Mouse (Mus musculus) embryonic facial prominence, embryonic 10.5 days (tissue): Measurements from ENCODE around the gene Hyal4. TPM values are rescaled to one million over a fixed set of nuclear protein-coding genes. Genes with fewer than 3 reads are reported as not detected.

Experiments
- polyA plus RNA-seq: library from polyadenylated mRNA; unstranded; fragments of >200 nt; fragmentation: Nextera tagmentation; extraction: Ambion mirVana; gene quantifications from 2 replicates; pipeline ENCODE4 v1.2.1, GENCODE M21; 2016

The Hyal4 gene
- polyA plus RNA-seq, 1 experiment from 2014 or later = not detected

Other genes with a start within 250 kb of the Hyal4 start
- gene Iqub, start 233.3 kb upstream of the Hyal4 start, polyA plus RNA-seq = 0.20 and 0.26 TPM in 2 replicates
- 262 and 270 TPM in 2 replicates for gene Ndufa5, start 220.3 kb upstream of the Hyal4 start, polyA plus RNA-seq
- not detected in 2 replicates for gene Asb15, start 220.2 kb upstream of the Hyal4 start, polyA plus RNA-seq
- gene Lmod2, start 150.6 kb upstream of the Hyal4 start, polyA plus RNA-seq = not detected in 2 replicates
- gene Wasl, start 83.3 kb upstream of the Hyal4 start, polyA plus RNA-seq = 60.6 and 65.5 TPM in 2 replicates
- not detected in 2 replicates for gene Hyal6, start 15.1 kb upstream of the Hyal4 start, polyA plus RNA-seq
- gene Spam1, start 42.9 kb downstream of the Hyal4 start, polyA plus RNA-seq = not detected in 2 replicates
- gene Hyal5, start 109.7 kb downstream of the Hyal4 start, polyA plus RNA-seq = not detected in 2 replicates
- gene Tmem229a, start 208.0 kb downstream of the Hyal4 start, polyA plus RNA-seq = 0.64 and 0.69 TPM in 2 replicates